Mouse (Mus musculus): ENCODE measurements around the gene Coq10b.

- no peak for TF ChIP-seq ZNF384 (IDR thresholded peaks at IDR 0.05; ENCODE audit: low read depth, low read length)
- no peak for TF ChIP-seq ZC3H11A (IDR thresholded peaks at IDR 0.05; ENCODE audit: borderline replicate concordance, low read depth, low read length)
- no peak for TF ChIP-seq HCFC1 (IDR thresholded peaks at IDR 0.05; ENCODE audit: borderline replicate concordance, insufficient read depth, low read length)
- no peak for TF ChIP-seq CHD2 (IDR thresholded peaks at IDR 0.05; ENCODE audit: low read depth, low read length)
Observed at GRCm38 (mm10) chr1:55079677-55080076, 27.1 kb downstream of the Coq10b start.
